Mouse (Mus musculus): Measurements from ENCODE around the gene Apex2. TPM values are rescaled to one million over a fixed set of nuclear protein-coding genes. Genes with fewer than 3 reads are reported as not detected.

Gene Apex2
- 9.8 and 12.0 TPM in 2 replicates for polyA plus RNA-seq (2012; rRNA removed)

DNA sequence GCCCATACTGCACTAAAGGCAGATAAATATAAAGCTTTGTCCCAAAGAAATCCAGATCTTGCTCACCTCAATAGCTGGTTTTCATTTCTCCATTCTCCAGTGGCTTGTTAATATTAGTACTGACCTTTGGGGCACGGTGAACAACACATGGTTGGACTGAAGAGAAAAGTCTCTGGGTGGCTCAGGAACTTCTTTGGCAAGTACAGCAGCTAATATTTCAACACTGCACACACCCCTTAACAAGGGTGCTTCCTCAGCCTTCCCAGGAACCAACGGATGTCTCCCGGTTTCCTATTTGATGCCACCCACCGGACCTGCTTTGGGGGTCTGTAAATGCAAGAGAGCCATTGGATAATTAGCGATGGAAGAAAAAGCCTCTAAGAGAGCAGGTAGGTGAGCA, at the start of gene Apex2:
Gene Apex2 (minus strand): TSS at position 173 of the 400 bp plus-strand sequence.
- no peaks in the 10 kb centered on the region for H3K4me1 ChIP-seq (ENCODE audit: control insufficient read depth, insufficient read depth, low read length)
- H3K4me3 ChIP-seq (ENCODE audit: insufficient read depth, low read length) = no peak within 1 kb of the TSS
- no peak for TF ChIP-seq CTCF (IDR thresholded peaks at IDR 0.05; ENCODE audit: extremely low read depth, insufficient read depth, low read length)
- TF ChIP-seq POLR2A (IDR thresholded peaks at IDR 0.05; ENCODE audit: extremely low read depth, insufficient read depth, low read length) = no peak
- no peak within 1 kb of the TSS for H3K27ac ChIP-seq (ENCODE audit: insufficient read depth, low read length)

GRCm38 (mm10) chrX:150636421-150636820, 46.8 kb upstream of the Apex2 start:
- no peaks in the 10 kb centered on the region for H3K4me1 ChIP-seq (ENCODE audit: control insufficient read depth, insufficient read depth, low read length)
- H3K4me3 ChIP-seq (ENCODE audit: insufficient read depth, low read length) = no peak overlapping the region
- TF ChIP-seq CTCF (IDR thresholded peaks at IDR 0.05; ENCODE audit: extremely low read depth, insufficient read depth, low read length) (no peak), POLR2A (IDR thresholded peaks at IDR 0.05; ENCODE audit: extremely low read depth, insufficient read depth, low read length) (no peak)
- no peak overlapping the region for H3K27ac ChIP-seq (ENCODE audit: insufficient read depth, low read length)

DNA sequence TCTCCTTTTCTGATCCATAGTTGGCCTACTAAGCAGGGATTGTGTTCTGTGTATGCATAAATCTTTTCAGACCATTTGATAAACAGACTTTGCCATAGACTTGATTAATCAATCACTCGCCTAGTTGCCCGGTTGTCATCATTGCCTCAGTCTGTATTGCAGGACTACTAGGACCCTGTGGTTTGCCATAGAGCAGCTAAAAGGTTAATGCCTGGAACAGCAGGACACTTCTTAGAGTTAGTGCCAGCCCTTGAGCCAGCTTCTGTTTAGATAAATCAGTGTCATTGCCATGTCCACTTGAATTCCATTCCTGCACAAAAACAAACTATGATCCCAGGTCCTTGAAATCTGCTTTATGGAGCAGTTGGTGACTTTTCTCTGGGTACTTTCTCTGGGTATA, 9.2 kb upstream of the Apex2 start:
- TF ChIP-seq CTCF (IDR thresholded peaks at IDR 0.05; ENCODE audit: extremely low read depth, insufficient read depth, low read length) = no peak
- TF ChIP-seq POLR2A (IDR thresholded peaks at IDR 0.05; ENCODE audit: extremely low read depth, insufficient read depth, low read length) = no peak
- Histone ChIP-seq H3K27ac (ENCODE audit: insufficient read depth, low read length) (no peak overlapping the region), H3K4me1 (ENCODE audit: control insufficient read depth, insufficient read depth, low read length) (no peaks in the 10 kb centered on the region), H3K4me3 (ENCODE audit: insufficient read depth, low read length) (no peak overlapping the region)

- TF ChIP-seq CTCF (IDR thresholded peaks at IDR 0.05; ENCODE audit: extremely low read depth, insufficient read depth, low read length) (no peak), POLR2A (IDR thresholded peaks at IDR 0.05; ENCODE audit: extremely low read depth, insufficient read depth, low read length) (no peak)
- Histone ChIP-seq H3K4me1 (ENCODE audit: control insufficient read depth, insufficient read depth, low read length) (no peaks in the 10 kb centered on the region), H3K4me3 (ENCODE audit: insufficient read depth, low read length) (no peak overlapping the region), H3K27ac (ENCODE audit: insufficient read depth, low read length) (no peak overlapping the region)
These were observed 5.5 kb upstream of the Apex2 start for GRCm38 (mm10) chrX:150595016-150595760.

GRCm38 (mm10) chrX:150594176-150594575, 4.5 kb upstream of the Apex2 start:
- TF ChIP-seq POLR2A (IDR thresholded peaks at IDR 0.05; ENCODE audit: extremely low read depth, insufficient read depth, low read length) (no peak), CTCF (IDR thresholded peaks at IDR 0.05; ENCODE audit: extremely low read depth, insufficient read depth, low read length) (no peak)
- Histone ChIP-seq H3K27ac (ENCODE audit: insufficient read depth, low read length) (no peak overlapping the region), H3K4me3 (ENCODE audit: insufficient read depth, low read length) (no peak overlapping the region)

DNA sequence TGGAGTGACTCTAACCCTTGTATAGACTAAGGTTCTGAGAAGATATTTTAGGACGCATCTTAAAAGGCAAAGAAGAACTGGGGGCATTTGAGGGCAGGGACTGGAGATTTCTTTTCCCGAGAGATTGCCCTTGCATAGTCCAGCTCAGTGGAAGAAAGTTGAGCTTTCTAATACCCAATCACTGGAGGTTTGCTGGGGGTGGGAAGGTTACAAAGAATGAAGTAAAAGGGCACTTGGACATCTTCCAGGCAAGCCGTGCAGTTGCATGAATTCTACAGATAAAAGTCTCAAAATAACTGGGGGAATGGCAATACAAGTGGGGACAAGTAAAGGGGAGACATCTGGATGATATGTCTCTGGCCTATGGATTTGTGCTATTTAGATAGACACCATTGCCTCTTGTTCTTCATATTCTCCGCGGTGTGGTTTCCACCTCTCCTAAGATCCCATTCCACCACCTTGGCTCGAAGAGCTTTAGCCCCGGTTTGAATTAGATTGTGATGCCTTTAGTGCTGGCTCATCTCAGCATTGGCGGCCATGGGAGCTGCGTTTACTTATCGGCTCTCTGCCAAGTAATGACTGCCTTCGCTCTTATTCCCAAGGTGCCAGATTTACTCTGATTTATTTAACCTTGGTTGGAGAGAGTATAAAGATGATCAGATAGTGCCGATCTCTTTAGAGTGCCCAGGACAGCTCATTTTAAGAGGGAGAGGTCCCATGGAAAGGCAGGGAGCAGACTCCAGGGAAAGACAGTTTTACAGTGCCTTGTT, 3.8 kb upstream of the Apex2 start:
- Histone ChIP-seq H3K27ac (ENCODE audit: insufficient read depth, low read length) (no peak overlapping the region), H3K4me1 (ENCODE audit: control insufficient read depth, insufficient read depth, low read length) (no peaks in the 10 kb centered on the region), H3K4me3 (ENCODE audit: insufficient read depth, low read length) (no peak overlapping the region)
- no peak for TF ChIP-seq POLR2A (IDR thresholded peaks at IDR 0.05; ENCODE audit: extremely low read depth, insufficient read depth, low read length)
- no peak for TF ChIP-seq CTCF (IDR thresholded peaks at IDR 0.05; ENCODE audit: extremely low read depth, insufficient read depth, low read length)

More at GRCm38 (mm10) chrX:150594176-150594575, 4.5 kb upstream of the Apex2 start:
- no peaks in the 10 kb centered on the region for H3K4me1 ChIP-seq (ENCODE audit: control insufficient read depth, insufficient read depth, low read length)

DNA sequence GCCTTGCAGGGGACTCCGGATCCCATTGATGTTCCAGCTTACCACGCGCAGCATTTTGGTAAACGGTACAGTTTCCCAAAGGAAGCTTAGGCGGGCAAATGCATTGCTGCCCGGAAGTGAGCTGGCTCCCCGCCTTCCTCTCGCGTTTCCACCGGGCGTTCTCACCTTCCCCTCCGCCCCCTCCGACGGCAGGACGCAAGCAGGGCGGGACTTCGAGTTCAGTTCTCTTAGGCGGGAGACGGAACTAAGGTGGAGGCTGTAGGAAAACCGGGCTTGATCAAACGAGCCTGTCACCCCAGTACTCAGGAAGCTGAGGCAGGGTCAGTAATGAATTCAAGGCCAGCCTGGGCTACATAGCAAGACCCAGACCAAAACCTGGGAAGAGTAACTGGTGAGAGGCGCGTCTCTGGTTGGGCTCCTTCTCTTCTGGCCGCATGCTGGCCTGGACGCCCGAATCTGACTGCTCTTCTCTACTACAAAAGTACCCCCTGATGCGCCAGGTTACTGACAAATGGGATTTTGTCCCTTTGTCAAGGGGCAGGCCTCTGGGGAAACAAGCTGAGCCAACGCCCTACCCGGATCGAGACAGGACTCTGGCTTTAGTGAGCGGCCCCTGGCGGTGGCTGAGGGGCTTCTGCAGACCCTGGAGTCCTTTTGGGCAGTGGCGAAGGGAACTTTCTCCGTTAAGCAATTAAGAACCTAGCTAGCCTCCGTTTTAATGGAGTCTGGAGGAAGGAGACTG, 1.5 kb downstream of the Apex2 start, which contains the start of gene Pfkfb1:
Gene Pfkfb1 (plus strand): TSS at position 207 of the 742 bp plus-strand sequence.
- TF ChIP-seq CTCF (IDR thresholded peaks at IDR 0.05; ENCODE audit: extremely low read depth, insufficient read depth, low read length) (no peak), POLR2A (IDR thresholded peaks at IDR 0.05; ENCODE audit: extremely low read depth, insufficient read depth, low read length) (peak; percentile 54)
- Histone ChIP-seq H3K27ac (ENCODE audit: insufficient read depth, low read length) (no peak within 1 kb of the TSS), H3K4me1 (ENCODE audit: control insufficient read depth, insufficient read depth, low read length) (no peaks in the 10 kb centered on the region), H3K4me3 (ENCODE audit: insufficient read depth, low read length) (peak within 1 kb of the TSS; percentile 79)

DNA sequence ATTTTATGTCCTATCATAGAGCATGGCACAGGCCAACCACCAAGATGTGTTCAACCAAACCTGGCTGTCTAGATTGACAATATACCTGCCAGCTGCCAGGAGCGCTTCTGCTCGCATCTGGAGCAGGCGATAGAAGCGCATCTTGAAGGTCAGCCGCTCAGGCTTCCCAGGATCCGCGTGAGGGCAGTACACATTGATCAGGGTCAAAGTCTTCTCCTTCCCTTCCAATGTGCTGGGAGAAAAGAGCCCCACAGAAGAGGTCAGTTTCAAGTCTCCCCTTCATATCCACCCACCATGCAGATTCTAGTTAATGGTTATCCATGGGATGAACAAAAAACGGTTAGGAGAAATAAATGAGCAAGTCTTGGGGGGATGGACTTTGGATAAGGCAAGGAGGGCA, 4.6 kb downstream of the Apex2 start:
- Histone ChIP-seq H3K4me3 (ENCODE audit: insufficient read depth, low read length) (no peak overlapping the region), H3K27ac (ENCODE audit: insufficient read depth, low read length) (no peak overlapping the region), H3K4me1 (ENCODE audit: control insufficient read depth, insufficient read depth, low read length) (no peaks in the 10 kb centered on the region)
- TF ChIP-seq CTCF (IDR thresholded peaks at IDR 0.05; ENCODE audit: extremely low read depth, insufficient read depth, low read length) (no peak), POLR2A (IDR thresholded peaks at IDR 0.05; ENCODE audit: extremely low read depth, insufficient read depth, low read length) (no peak)

DNA sequence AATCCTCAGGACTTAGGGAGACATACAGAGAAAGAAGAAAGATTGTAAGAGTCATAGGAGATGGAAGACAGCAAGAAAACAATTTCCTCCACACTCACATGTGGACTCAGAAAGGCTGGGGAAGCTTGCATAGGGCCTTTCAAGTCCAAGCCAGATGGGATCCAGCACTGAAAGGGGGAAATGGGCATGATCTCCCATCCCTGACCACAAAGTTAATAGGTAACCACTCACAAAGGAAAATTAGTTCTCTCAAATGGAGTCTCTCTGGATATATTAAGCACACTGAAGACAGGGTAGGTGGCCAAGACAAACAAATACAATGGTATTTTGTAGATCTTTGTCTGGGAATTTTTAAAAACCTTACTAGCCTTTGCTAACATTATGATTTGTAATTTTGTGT, 7.7 kb downstream of the Apex2 start:
- Histone ChIP-seq H3K4me3 (ENCODE audit: insufficient read depth, low read length) (no peak overlapping the region), H3K27ac (ENCODE audit: insufficient read depth, low read length) (no peak overlapping the region), H3K4me1 (ENCODE audit: control insufficient read depth, insufficient read depth, low read length) (no peaks in the 10 kb centered on the region)
- no peak for TF ChIP-seq CTCF (IDR thresholded peaks at IDR 0.05; ENCODE audit: extremely low read depth, insufficient read depth, low read length)
- no peak for TF ChIP-seq POLR2A (IDR thresholded peaks at IDR 0.05; ENCODE audit: extremely low read depth, insufficient read depth, low read length)

All from cortical plate, adult 2 months (tissue).